Mouse (Mus musculus): ENCODE data around the gene Hist2h3b.
"Not testable (repeated sequence)": the region's sequence is repeated elsewhere in the genome, so short reads cannot be mapped to it uniquely, and the experiment has no call there.

The Hist2h3b gene

DNA sequence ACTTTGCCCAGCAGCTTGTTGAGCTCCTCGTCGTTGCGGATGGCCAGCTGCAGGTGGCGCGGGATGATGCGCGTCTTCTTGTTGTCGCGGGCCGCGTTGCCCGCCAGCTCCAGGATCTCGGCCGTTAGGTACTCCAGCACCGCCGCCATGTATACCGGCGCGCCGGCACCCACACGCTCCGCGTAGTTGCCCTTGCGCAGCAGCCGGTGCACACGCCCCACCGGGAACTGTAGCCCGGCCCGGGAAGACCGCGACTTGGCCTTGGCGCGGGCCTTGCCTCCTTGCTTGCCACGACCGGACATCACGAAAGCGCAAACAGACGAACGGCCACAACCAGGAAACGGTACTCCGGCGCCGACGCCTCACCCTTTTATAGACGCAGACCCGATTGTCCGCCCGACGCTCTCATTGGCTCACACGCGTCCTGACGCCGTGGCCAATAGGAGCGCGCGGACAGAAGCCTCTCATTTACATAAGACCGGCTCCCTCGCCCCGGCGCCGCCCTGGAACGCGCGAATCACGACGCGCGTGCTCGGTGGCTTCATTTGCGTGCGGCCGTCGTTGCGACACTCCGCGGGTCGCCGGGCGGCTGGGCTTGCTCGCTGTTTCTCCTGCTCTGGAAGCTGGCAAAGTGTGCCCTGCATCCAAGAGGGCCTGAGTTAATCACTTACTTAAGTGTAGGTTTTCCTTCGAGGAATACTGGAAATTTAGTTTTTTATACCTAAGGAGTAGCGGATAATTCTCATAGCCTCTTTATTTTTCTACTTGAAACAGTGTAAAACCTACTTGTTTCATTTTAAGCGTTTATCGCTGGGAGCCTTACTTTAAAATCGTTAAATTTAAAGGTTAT is 28.3 kb upstream of the Hist2h3b start, which contains the start of gene Hist2h2aa2:
TSS of gene Hist2h2aa2 (minus strand) at position 328 of the 850 bp plus-strand sequence.
- peak; percentile 96 to 100 for DNase-seq

DNA sequence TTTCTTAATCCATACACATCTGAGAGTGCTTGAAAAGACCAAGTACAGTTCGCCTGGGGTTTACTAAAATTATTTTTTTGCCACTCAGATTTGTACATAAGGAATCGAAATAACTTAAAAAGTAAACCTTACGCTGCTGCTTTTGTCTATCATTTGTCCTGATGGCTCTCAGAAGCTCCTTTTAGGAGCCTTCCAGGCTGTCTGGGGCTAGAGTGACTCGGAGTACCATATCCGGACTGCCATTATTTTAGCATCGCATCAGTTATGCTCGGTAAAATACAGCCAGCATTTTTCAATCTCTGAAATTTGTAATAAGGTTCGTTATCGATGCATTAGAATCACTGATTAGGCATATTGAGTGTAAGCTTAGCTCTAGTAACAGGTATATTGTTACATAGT is 27.7 kb upstream of the Hist2h3b start:
- no peak for DNase-seq

DNA sequence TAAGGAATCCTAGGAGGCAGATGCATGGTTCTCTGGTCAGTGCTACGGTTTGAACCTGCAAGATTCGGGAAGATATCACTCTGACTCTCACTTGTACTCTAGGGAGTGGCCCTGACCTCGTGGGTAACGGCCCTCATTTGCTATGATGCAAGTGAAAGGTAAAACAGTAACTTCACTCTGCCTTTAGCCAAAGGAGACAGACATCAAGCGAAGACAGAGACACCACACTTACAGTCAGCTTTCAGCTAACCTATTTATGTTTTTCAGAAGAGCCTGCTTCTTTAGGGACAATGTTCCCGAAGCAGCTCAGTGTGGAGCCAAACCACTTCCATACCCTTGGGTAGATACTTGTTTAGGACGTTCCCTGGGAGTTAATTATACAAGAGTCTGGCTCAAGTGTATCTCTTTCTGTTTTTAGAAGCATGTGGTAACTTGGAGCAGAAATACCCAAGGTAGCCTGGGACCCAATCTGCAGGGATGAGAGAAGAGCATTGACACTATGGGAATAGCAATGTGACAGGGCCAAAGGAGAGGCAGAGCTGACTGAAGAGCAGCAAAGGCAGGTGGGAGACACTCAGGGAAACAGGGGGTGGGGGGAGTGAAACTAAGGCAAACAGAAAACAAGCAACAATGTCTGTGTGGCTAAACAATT is 24.4 kb upstream of the Hist2h3b start:
- no peak for DNase-seq

DNA sequence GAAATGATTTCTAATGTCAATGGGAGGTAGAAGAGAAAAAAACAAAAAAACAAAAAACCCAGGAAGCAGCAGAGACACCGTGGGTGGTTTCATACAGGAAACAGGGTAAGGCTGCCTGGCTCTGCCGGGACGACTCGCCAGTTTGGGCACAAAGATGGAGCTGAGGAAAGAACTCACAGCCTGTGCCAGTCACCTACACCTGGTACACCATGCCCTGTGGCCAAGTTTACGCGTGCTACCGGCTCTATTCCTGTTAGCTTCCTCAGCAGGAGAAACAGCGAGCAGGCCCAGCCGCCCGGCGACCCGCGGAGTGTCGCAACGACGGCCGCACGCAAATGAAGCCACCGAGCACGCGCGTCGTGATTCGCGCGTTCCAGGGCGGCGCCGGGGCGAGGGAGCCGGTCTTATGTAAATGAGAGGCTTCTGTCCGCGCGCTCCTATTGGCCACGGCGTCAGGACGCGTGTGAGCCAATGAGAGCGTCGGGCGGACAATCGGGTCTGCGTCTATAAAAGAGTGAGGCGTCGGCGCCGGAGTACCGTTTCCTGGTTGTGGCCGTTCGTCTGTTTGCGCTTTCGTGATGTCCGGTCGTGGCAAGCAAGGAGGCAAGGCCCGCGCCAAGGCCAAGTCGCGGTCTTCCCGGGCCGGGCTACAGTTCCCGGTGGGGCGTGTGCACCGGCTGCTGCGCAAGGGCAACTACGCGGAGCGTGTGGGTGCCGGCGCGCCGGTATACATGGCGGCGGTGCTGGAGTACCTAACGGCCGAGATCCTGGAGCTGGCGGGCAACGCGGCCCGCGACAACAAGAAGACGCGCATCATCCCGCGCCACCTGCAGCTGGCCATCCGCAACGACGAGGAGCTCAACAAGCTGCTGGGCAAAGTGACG is 23.2 kb upstream of the Hist2h3b start, which contains the start of gene Hist2h2aa1:
TSS of gene Hist2h2aa1 (plus strand) at position 495 of the 884 bp plus-strand sequence.
- peak; percentile 92 for DNase-seq

DNA sequence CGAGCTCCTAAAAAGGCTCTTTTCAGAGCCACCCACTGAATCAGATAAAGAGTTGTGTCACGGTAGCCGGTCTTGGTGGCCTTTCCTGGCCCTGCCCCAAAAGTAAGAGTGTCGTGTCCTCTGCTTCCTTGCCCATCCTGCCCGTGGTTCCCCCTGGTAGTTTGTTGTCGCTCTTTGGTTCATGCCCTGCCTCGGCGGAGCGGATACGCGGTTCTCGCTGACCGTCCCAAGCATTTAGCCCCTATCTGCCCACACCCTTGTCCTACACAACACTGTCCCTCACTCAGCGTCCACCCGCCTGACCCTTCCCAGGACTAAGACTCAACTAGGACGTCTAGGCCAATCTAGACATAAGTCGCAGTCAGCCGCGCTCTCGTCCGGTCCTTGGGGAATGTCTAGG is 22.4 kb upstream of the Hist2h3b start:
- DNase-seq, result not testable (repeated sequence)

DNA sequence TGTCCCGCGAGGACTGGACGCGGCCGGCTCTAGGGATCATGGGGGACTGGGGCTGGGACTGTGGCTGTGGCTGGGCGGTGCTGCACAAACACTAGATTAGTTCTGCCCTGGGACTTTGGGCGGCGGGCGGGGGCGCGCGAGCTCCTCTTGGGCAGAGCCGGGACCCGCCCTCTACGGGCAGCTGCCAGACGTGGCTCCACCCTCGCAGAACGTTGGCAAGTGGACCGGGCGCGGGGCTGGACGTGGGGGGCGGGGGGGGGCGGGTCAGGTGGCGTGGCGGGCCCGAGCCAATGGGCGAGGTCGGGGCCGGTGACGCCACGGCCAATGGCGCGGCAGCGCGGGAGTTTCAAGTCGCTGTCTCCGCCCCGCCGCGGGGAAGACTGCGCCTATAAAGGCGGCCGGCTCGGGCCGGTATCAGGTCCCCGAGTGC is 22.0 kb upstream of the Hist2h3b start, which contains the start of gene Hist2h3c1:
TSS of gene Hist2h3c1 (plus strand) at position 259 of the 430 bp plus-strand sequence.
- DNase-seq, result not testable (repeated sequence)

DNA sequence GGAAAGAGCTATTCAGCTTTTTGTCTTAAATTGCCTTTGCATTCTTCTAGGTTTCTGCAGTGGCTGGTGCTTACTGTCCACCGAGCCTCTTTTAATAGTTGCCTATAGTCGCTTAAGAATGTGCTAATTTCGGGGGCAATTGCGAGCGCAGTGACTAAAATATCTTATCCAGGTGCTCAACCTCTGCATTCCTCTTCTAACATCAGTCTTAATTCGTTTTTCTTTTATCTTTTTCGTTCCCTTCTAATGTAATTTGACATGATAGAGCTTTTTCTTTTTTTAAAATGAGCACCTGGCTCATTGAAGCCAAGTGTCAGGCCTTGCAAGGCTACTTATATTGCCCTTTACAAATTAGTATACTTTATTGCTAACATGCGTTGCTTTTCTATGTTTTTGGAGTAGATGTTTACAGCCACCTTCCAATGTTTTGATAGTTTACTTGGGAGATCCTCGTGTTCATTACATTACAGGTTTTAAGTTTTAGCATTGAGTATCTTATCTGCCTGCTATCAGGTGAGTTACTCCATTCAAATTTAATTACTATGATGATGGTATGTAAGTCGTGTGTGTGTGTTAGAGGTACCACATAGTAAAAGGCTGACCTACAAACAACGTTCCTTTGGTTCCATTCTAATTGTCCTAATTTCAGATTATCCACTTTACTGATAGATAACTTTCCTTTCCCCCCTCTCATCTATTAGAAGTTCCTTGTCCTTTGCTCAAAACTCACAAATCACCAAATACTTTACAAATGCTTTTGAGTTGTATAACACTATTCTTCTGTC is 20.9 kb upstream of the Hist2h3b start:
- no peak for DNase-seq

DNA sequence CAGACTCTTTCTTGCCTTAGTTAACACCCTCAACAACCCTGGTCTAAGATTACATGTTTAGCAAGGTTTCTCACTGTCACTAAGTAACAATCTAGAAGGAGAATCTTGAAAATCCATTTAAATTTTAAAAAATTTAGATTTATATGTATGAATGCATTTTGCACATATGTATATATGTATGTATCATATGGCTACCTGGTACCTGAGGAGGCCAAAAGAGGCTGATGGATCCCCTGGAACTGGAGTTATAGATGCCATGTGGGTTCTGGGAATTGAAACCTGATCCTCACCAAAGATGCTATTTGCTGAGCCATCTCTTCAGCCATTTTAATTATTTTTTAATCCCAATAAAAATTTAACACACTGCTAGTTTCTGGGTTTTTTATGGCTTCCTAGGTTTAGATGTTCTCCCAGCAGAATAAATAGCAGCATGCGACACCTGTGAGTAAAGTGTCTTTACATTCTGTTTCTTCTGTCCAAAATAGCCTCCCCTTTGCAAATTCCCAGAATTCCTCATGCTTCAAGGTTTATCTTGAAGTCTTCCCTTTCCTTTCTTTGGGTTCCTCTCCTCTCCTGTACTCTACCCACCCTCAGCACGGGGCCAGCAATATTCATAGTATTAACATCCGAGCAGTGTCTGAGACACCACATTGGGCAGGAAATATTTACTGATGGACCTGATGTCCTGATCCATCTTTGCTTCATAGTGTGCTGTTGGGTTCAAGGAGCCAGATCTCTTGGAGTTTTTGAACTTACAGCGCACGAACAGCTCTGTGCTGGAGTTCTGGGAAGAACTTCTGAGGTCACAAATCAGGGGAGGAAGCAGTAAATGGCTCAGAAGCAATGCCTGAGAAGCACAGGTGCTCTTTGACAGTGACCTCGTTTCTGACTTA is 20.1 kb upstream of the Hist2h3b start:
- no peak for DNase-seq

DNA sequence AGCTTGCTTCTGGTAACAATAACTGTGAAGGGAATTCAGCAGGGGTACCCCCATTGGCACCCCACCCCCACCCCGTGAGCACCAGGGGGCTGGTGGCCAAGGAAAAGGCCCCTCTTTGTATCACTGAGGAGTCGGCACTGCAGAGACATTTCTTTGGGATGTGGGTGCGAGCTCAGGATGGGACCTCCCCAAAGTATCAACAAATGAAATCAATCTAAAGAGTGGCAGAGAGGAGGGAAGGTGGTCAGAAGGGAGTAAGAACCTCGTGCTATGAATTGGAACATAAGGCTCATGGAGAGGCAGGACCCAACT is 19.5 kb upstream of the Hist2h3b start:
- no peak for DNase-seq

DNA sequence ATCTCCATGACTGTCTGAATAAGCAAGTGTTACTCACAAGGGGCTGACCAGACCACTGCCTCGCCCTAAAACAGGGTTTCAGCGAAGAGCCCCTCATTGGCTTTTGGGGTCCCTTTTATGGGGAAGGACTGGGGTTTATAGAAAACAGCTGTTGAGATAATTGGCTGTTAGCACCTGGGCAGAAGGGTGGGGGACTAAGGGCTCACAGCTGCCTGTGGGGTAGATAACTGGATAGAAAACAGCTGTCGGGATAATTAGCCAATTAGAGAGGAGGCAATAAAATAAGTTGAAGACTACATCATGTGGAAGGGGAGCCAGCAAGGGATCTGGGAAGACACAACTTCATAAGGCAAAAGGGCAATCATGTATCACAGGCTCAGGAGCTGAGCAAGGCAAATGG is 17.6 kb upstream of the Hist2h3b start:
- DNase-seq, result no peak

DNA sequence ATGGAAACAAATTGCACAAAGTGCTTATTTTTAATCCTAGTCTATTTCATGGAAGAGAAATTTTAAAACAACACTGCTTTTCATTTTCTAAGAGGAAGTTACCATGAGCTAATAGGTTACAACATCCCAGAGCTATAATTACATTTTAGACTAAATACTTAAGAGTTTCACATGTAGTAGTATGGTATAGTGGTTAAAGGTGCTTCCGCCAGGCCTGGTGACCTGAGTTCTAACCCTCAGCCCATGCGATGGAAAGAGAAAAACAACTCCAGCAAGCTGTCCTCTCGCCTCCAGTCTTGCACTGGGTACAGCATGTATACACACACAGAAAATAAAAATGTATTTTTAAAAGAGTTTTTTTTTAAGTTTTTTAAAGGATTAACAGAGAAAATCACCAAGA is 16.7 kb upstream of the Hist2h3b start:
- no peak for DNase-seq

DNA sequence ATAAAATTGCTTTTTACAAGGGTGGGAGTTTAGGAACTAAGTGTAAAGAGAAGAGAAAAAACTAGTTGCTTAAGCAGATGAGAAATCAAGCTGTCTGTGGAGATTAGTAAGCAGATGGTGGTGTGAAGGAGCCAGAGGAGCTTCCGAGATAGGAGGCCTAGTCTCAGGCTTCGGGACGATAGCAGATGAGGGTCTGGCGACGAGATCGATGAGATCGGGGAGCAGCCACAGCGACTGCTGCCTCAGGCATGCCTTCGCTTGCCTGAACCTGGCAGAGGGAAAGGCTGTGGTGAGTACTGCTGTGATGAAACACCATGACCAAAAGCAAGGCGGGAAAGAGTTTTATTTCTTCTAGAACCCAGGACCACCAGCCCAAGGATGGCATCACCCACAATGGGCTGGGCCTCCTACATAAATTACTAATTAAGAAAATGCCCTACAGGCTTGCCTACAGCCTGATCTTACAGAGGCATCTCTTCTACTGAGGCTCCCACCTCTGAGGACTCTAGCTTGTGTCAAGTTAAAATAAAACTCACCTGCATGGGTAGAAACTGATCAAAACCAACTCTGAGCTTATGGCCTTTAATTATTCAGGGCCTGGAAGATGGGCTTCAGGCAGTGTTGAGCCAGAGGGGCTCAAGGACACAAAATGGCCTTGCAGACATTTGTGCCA is 13.6 kb upstream of the Hist2h3b start:
- peak; percentile 16 to 39 for DNase-seq

DNA sequence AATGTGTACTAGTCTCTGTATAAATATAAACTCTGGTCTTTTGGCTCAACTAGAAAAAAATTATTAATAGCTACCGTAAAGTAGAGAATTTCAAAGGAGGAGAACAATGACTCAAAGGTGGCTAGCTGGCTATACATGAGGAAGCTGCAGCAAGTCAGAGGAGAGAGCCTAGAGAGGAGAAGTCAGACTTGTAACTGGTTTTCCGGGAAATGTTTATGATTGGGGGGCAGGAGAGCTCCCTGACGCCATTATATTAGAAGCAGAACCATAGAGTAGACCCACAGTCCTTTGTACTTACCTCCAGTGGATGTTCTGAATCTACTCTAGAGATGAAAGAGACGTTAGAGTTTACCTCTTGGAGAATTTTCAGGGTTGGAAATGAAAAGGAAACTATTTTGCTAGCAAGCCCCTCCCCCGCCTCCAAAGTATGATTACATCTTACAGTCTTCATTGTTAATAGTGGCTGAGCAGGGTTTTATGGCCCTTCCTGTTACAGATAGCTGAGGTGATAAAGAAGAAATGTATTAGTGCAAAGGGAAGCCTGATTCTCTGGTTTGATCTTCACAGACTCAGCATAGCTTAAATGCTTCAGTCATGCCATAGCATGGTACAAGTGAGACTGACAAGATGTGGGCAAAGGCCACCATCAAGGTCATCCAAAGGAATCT is 12.4 kb upstream of the Hist2h3b start:
- DNase-seq, result no peak

DNA sequence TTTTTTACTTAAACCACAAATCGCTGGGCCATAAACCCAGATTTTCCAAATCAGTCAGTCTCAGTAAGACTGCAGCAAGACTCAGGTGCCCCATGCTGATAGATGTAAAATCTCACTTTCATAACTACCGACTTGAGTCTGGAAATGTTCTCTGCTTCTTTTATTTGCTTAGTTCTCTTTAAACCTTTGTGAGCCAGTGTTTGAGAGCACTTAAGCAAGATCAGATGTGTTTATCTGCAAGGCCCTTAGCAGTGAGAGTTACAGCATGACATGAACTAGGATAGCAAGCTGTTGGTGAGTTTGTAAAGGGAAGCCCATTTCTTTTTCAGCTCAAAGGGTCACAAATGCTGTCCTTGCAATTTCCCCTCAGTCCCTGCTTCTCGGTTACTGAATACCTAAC is 11.3 kb upstream of the Hist2h3b start:
- DNase-seq, result no peak

DNA sequence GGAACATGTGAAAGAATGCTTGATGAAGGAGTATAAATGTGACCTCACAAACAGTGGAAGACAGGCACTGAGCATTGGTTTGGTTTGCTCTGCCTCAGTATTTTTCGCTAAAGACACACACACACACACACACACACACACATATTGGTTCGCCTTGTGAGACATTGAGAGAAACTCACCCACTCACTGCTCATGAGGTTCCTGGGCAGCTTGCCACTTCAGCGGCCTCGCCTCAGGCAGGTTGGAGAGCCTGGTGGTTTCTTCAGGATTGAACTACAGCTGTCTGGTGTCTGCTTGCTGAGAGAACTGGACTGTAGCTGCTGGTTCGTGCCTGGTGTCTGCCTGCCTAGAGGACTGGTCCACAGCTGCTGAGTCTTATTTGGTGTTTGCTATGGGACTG is 8.2 kb upstream of the Hist2h3b start:
- no peak for DNase-seq

DNA sequence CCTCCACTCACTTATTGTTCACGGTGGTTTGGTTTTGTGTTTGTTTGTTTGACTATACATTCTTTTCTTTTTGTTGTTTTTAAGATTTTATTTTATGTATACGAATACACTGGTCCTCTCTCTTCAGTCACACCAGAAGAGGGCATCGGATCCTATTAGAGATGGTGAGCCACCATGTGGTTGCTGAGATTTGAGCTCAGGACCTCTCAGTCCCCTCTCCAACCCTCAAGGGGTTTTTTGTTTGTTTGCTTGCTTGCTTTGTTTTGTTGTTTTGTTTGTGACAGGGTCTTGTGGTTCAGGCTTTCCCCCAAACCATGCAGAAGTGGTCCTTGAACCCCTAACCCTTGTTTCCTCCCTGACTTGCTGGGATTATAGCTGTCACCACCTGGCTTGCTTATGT is 6.8 kb upstream of the Hist2h3b start:
- no peak for DNase-seq

DNA sequence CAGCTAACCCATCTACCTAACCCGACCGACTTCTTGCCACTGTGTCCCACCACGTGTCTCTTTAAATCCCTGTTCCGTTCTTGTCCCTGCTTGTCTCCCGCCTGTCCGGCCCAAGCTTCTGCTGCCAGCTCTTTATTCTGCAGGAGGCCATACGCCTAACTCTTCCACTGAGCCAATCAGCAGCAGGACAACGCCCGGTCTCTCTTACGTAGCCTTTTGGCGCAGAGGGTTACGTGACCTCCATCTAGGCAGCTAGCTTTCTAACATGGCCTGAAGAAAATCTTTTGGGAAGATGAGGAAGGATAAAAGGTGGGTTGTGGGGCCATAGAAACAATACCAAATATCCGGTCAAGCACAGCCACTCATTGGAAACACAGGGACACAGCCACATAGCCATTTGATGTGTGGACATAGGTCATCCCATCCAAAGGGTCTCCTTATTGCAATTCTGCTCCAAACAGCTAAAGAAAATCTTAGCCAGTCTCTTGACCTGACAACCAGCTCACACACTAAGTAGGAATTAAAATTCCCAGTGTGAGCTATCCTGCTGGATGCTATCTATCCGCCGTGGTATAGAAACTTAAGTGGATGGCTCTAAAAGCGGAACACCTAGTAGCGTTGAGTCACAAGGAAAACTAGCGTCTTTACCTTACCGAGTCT is 6.1 kb upstream of the Hist2h3b start:
- DNase-seq, result peak; percentile 88 to 91

DNA sequence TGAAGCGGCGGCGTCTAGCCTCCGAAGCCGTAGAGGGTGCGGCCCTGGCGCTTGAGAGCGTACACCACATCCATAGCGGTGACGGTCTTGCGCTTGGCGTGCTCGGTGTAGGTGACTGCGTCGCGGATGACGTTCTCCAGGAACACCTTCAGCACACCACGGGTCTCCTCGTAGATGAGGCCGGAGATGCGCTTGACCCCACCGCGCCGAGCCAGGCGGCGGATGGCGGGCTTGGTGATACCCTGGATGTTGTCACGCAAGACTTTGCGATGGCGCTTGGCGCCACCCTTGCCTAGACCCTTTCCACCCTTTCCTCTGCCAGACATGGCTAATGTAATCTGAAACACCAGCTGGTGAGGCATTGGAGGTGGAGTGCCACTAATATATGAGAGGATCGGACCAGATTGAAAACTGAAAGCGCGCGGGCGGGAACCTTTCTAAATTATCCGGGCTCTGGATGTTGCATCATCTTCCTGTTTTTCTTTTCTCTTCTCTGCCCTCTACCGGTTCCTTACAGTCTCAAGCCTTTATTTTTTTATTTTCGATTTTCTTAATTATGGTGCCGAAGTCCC is 5.4 kb upstream of the Hist2h3b start, which contains the start of gene Hist2h4:
TSS of gene Hist2h4 (minus strand) at position 333 of the 572 bp plus-strand sequence.
- peak; percentile 95 to 98 for DNase-seq

All from cerebellum, postnatal 25 days (tissue).